Mouse (Mus musculus) G1E (cell line): ENCODE measurements around the gene Alkbh5.

ENCODE experiments used
- CTCF ChIP-seq: IDR thresholded peaks from 2 replicates; pipeline ENCODE4 v1.5.1; 2012; ENCODE audit warnings: low read depth, low read length, inconsistent platforms, mixed read lengths
- GATA2 ChIP-seq: IDR thresholded peaks from 2 replicates; pipeline ENCODE4 v1.6.1; 2012; ENCODE audit warnings: low read depth, low read length, inconsistent platforms, borderline replicate concordance
- POLR2AphosphoS5 ChIP-seq: IDR thresholded peaks from 2 replicates; pipeline ENCODE4 v1.6.1; 2012; ENCODE audit warnings: low read depth, low read length, inconsistent platforms; ENCODE audit not compliant: insufficient replicate concordance
- TAL1 ChIP-seq: conservative IDR thresholded peaks from 2 replicates; pipeline ENCODE4 v1.6.1; 2012; ENCODE audit warnings: low read depth, low read length, inconsistent platforms, mixed read lengths

- TF ChIP-seq GATA2 (no peak), CTCF (no peak), TAL1 (no peak), POLR2AphosphoS5 (no peak)
Measured at GRCm38 (mm10) chr11:60522027-60522426, 14.2 kb upstream of the Alkbh5 start.
